Mouse (Mus musculus): ENCODE results near the gene Rtkn2. TPM values are rescaled to one million over a fixed set of nuclear protein-coding genes. Genes with fewer than 3 reads are reported as not detected.

Gene Rtkn2
- polyA plus RNA-seq (2014; fragmentation: Nextera tagmentation; extraction: Ambion mirVana): 6.5 and 7.2 TPM in 2 replicates

GRCm38 (mm10) chr10:67979401-67980157, at the start of gene Rtkn2:
TSS of gene Rtkn2 (plus strand) at chr10:67979570.
- peak; percentile 96 for ATAC-seq (replicated peaks; ENCODE audit: insufficient number of reproducible peaks, low FRiP score, low TSS enrichment)
- Histone ChIP-seq H3K9ac (ENCODE audit: low read depth, low read length) (peak within 1 kb of the TSS; percentile 83), H3K4me1 (ENCODE audit: control insufficient read depth, insufficient read depth, low read length) (no peaks in the 10 kb centered on the region), H3K4me3 (ENCODE audit: low read depth, low read length) (peak within 1 kb of the TSS; percentile 80), H3K9me3 (replicated peaks; ENCODE audit: control insufficient read depth, low read length) (no peaks in the 10 kb centered on the region), H3K36me3 (ENCODE audit: control insufficient read depth, insufficient read depth, low read length) (no peaks in the 10 kb centered on the region), H3K4me2 (peak within 1 kb of the TSS; percentile 98), H3K27me3 (ENCODE audit: control insufficient read depth, insufficient read depth, low read length) (no peaks in the 10 kb centered on the region), H3K27ac (ENCODE audit: low read depth, low read length) (peak within 1 kb of the TSS; percentile 42; the same call in 1 of the 2 replicates)
- WGBS (ENCODE audit: insufficient replicate concordance): under 1% methylated on average over 57 of the region's 57 CpGs

- H3K27ac ChIP-seq (ENCODE audit: low read depth, low read length): no peak overlapping the region
- H3K4me1 ChIP-seq (ENCODE audit: control insufficient read depth, insufficient read depth, low read length): no peaks in the 10 kb centered on the region
- no peak overlapping the region for H3K9ac ChIP-seq (ENCODE audit: low read depth, low read length)
- H3K36me3 ChIP-seq (ENCODE audit: control insufficient read depth, insufficient read depth, low read length): no peaks in the 10 kb centered on the region
- H3K4me2 ChIP-seq: no peak overlapping the region
- no peak for ATAC-seq (replicated peaks; ENCODE audit: insufficient number of reproducible peaks, low FRiP score, low TSS enrichment)
- H3K4me3 ChIP-seq (ENCODE audit: low read depth, low read length): no peak overlapping the region
- no peaks in the 10 kb centered on the region for H3K27me3 ChIP-seq (ENCODE audit: control insufficient read depth, insufficient read depth, low read length)
- no peaks in the 10 kb centered on the region for H3K9me3 ChIP-seq (replicated peaks; ENCODE audit: control insufficient read depth, low read length)
- 74% methylated on average over 4 of the region's 4 CpGs for WGBS (ENCODE audit: insufficient replicate concordance)
Observed at GRCm38 (mm10) chr10:67931328-67931727, 48.0 kb upstream of the Rtkn2 start.

- Histone ChIP-seq H3K4me3 (ENCODE audit: low read depth, low read length) (no peak overlapping the region), H3K27me3 (ENCODE audit: control insufficient read depth, insufficient read depth, low read length) (no peaks in the 10 kb centered on the region), H3K4me2 (no peak overlapping the region), H3K9me3 (replicated peaks; ENCODE audit: control insufficient read depth, low read length) (no peaks in the 10 kb centered on the region), H3K9ac (ENCODE audit: low read depth, low read length) (no peak overlapping the region), H3K36me3 (ENCODE audit: control insufficient read depth, insufficient read depth, low read length) (no peaks in the 10 kb centered on the region), H3K27ac (ENCODE audit: low read depth, low read length) (no peak overlapping the region), H3K4me1 (ENCODE audit: control insufficient read depth, insufficient read depth, low read length) (no peaks in the 10 kb centered on the region)
- no peak for ATAC-seq (replicated peaks; ENCODE audit: insufficient number of reproducible peaks, low FRiP score, low TSS enrichment)
- WGBS (ENCODE audit: insufficient replicate concordance): 77% methylated on average over 11 of the region's 11 CpGs
Observed at GRCm38 (mm10) chr10:67932780-67933179, 46.6 kb upstream of the Rtkn2 start.

- ATAC-seq (replicated peaks; ENCODE audit: insufficient number of reproducible peaks, low FRiP score, low TSS enrichment): no peak
- H3K27me3 ChIP-seq (ENCODE audit: control insufficient read depth, insufficient read depth, low read length): no peaks in the 10 kb centered on the region
- H3K4me1 ChIP-seq (ENCODE audit: control insufficient read depth, insufficient read depth, low read length): no peaks in the 10 kb centered on the region
- no peak overlapping the region for H3K4me3 ChIP-seq (ENCODE audit: low read depth, low read length)
- H3K27ac ChIP-seq (ENCODE audit: low read depth, low read length): no peak overlapping the region
- WGBS (ENCODE audit: insufficient replicate concordance): 57% methylated on average over 4 of the region's 4 CpGs
- H3K36me3 ChIP-seq (ENCODE audit: control insufficient read depth, insufficient read depth, low read length): no peaks in the 10 kb centered on the region
- H3K9me3 ChIP-seq (replicated peaks; ENCODE audit: control insufficient read depth, low read length): no peaks in the 10 kb centered on the region
- H3K4me2 ChIP-seq: no peak overlapping the region
- H3K9ac ChIP-seq (ENCODE audit: low read depth, low read length): no peak overlapping the region
Observed at GRCm38 (mm10) chr10:67936944-67937343, 42.4 kb upstream of the Rtkn2 start.

- Histone ChIP-seq H3K4me3 (ENCODE audit: low read depth, low read length) (no peak overlapping the region), H3K36me3 (ENCODE audit: control insufficient read depth, insufficient read depth, low read length) (no peaks in the 10 kb centered on the region), H3K9me3 (replicated peaks; ENCODE audit: control insufficient read depth, low read length) (no peaks in the 10 kb centered on the region), H3K27me3 (ENCODE audit: control insufficient read depth, insufficient read depth, low read length) (no peaks in the 10 kb centered on the region), H3K4me2 (no peak overlapping the region), H3K9ac (ENCODE audit: low read depth, low read length) (no peak overlapping the region), H3K4me1 (ENCODE audit: control insufficient read depth, insufficient read depth, low read length) (no peaks in the 10 kb centered on the region), H3K27ac (ENCODE audit: low read depth, low read length) (no peak overlapping the region)
- no peak for ATAC-seq (replicated peaks; ENCODE audit: insufficient number of reproducible peaks, low FRiP score, low TSS enrichment)
- WGBS (ENCODE audit: insufficient replicate concordance): 84% methylated on average over 5 of the region's 5 CpGs
Observed at GRCm38 (mm10) chr10:67937775-67938174, 41.6 kb upstream of the Rtkn2 start.

- Histone ChIP-seq H3K27ac (ENCODE audit: low read depth, low read length) (no peak overlapping the region), H3K4me1 (ENCODE audit: control insufficient read depth, insufficient read depth, low read length) (no peaks in the 10 kb centered on the region), H3K27me3 (ENCODE audit: control insufficient read depth, insufficient read depth, low read length) (no peaks in the 10 kb centered on the region), H3K36me3 (ENCODE audit: control insufficient read depth, insufficient read depth, low read length) (no peaks in the 10 kb centered on the region), H3K4me3 (ENCODE audit: low read depth, low read length) (no peak overlapping the region), H3K9me3 (replicated peaks; ENCODE audit: control insufficient read depth, low read length) (no peaks in the 10 kb centered on the region), H3K9ac (ENCODE audit: low read depth, low read length) (no peak overlapping the region), H3K4me2 (peak overlapping the region; percentile 42)
- ATAC-seq (replicated peaks; ENCODE audit: insufficient number of reproducible peaks, low FRiP score, low TSS enrichment): no peak
- 55% methylated on average over 12 of the region's 12 CpGs for WGBS (ENCODE audit: insufficient replicate concordance)
Observed at GRCm38 (mm10) chr10:67939546-67939945, 39.8 kb upstream of the Rtkn2 start.

- no peak overlapping the region for H3K4me3 ChIP-seq (ENCODE audit: low read depth, low read length)
- no peak overlapping the region for H3K4me2 ChIP-seq
- ATAC-seq (replicated peaks; ENCODE audit: insufficient number of reproducible peaks, low FRiP score, low TSS enrichment): no peak
- no peak overlapping the region for H3K27ac ChIP-seq (ENCODE audit: low read depth, low read length)
- WGBS (ENCODE audit: insufficient replicate concordance): 81% methylated on average over 4 of the region's 4 CpGs
- no peaks in the 10 kb centered on the region for H3K36me3 ChIP-seq (ENCODE audit: control insufficient read depth, insufficient read depth, low read length)
- no peaks in the 10 kb centered on the region for H3K4me1 ChIP-seq (ENCODE audit: control insufficient read depth, insufficient read depth, low read length)
- H3K9me3 ChIP-seq (replicated peaks; ENCODE audit: control insufficient read depth, low read length): no peaks in the 10 kb centered on the region
- no peaks in the 10 kb centered on the region for H3K27me3 ChIP-seq (ENCODE audit: control insufficient read depth, insufficient read depth, low read length)
- no peak overlapping the region for H3K9ac ChIP-seq (ENCODE audit: low read depth, low read length)
Observed at GRCm38 (mm10) chr10:67943513-67943912, 35.9 kb upstream of the Rtkn2 start.

GRCm38 (mm10) chr10:67950059-67950748, 29.2 kb upstream of the Rtkn2 start:
- ATAC-seq (replicated peaks; ENCODE audit: insufficient number of reproducible peaks, low FRiP score, low TSS enrichment): no peak
- H3K4me3 ChIP-seq (ENCODE audit: low read depth, low read length): no peak overlapping the region
- H3K27ac ChIP-seq (ENCODE audit: low read depth, low read length): no peak overlapping the region
- no peaks in the 10 kb centered on the region for H3K27me3 ChIP-seq (ENCODE audit: control insufficient read depth, insufficient read depth, low read length)
- H3K4me2 ChIP-seq: no peak overlapping the region
- no peak overlapping the region for H3K9ac ChIP-seq (ENCODE audit: low read depth, low read length)
- 64% methylated on average over 8 of the region's 8 CpGs for WGBS (ENCODE audit: insufficient replicate concordance)
- no peaks in the 10 kb centered on the region for H3K9me3 ChIP-seq (replicated peaks; ENCODE audit: control insufficient read depth, low read length)
- H3K36me3 ChIP-seq (ENCODE audit: control insufficient read depth, insufficient read depth, low read length): no peaks in the 10 kb centered on the region
- no peaks in the 10 kb centered on the region for H3K4me1 ChIP-seq (ENCODE audit: control insufficient read depth, insufficient read depth, low read length)
